Mouse (Mus musculus): ENCODE data around the gene AC124502.3.

GRCm38 (mm10) chr19:5085145-5085863, 46.6 kb downstream of the AC124502.3 start, which contains the start of gene Tmem151a:
- no peak for TF ChIP-seq CTCF (IDR thresholded peaks at IDR 0.05; ENCODE audit: low read depth)
- TF ChIP-seq EP300 (IDR thresholded peaks at IDR 0.05; ENCODE audit: low read depth) = no peak

All from liver, embryonic 14.5 days (tissue).